Mouse (Mus musculus): ENCODE results near the gene Lats2. TPM values are rescaled to one million over a fixed set of nuclear protein-coding genes. Genes with fewer than 3 reads are reported as not detected.
A peak's percentile ranks its signal among the peaks of the same experiment; 100 is the strongest.

Gene Lats2
- 10.7 and 11.2 TPM in 2 replicates for polyA plus RNA-seq (2014; fragmentation: Nextera tagmentation; extraction: Ambion mirVana)

GRCm38 (mm10) chr14:57758237-57758636 is at the start of gene Lats2:
Gene Lats2, minus strand, starts transcription at chr14:57758388.
- Histone ChIP-seq H3K36me3 (ENCODE audit: control insufficient read depth, insufficient read depth, low read length) (no peaks in the 10 kb centered on the region), H3K4me1 (ENCODE audit: control insufficient read depth, insufficient read depth, low read length) (peaks cover 5% of the 10 kb centered on the region), H3K4me3 (ENCODE audit: low read depth, low read length) (no peak within 1 kb of the TSS), H3K4me2 (no peak within 1 kb of the TSS), H3K27me3 (ENCODE audit: control insufficient read depth, insufficient read depth, low read length) (no peaks in the 10 kb centered on the region), H3K9ac (ENCODE audit: low read length) (no peak within 1 kb of the TSS), H3K9me3 (ENCODE audit: control insufficient read depth, low read length) (no peaks in the 10 kb centered on the region), H3K27ac (ENCODE audit: low read depth, low read length) (no peak within 1 kb of the TSS)
- DNase-seq (ENCODE audit: low spot score, missing footprints) (no peak), ATAC-seq (ENCODE audit: low FRiP score) (no peak)
- 86% methylated on average over 4 of the region's 4 CpGs for WGBS

DNA sequence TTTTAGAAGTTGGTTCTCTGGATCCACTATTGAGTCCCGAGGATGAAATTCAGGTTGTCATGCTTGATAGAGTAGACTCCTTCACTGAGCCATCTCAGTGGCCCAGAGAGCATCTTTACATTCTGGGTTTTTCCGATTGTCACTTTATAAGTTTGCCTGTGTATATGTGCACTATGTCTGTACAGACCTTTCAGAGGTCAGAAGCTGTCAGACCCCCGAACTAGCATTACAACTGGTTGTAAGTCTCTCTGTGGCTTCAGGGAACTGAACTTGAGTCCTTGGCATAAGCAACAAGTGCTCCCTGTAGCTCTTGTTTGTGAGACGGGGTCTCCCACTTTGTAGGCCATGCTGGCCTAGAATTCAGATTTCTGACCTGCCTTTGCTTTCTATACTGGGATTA is 45.5 kb upstream of the Lats2 start:
- H3K27me3 ChIP-seq (ENCODE audit: control insufficient read depth, insufficient read depth, low read length), result no peaks in the 10 kb centered on the region
- no peak overlapping the region for H3K9ac ChIP-seq (ENCODE audit: low read length)
- H3K9me3 ChIP-seq (ENCODE audit: control insufficient read depth, low read length), result no peaks in the 10 kb centered on the region
- peaks cover 27% of the 10 kb centered on the region for H3K36me3 ChIP-seq (ENCODE audit: control insufficient read depth, insufficient read depth, low read length)
- DNase-seq (ENCODE audit: low spot score, missing footprints), result peak; percentile 80
- H3K4me1 ChIP-seq (ENCODE audit: control insufficient read depth, insufficient read depth, low read length), result peaks cover 15% of the 10 kb centered on the region
- 90% methylated on average over 4 of the region's 4 CpGs for WGBS
- ATAC-seq (ENCODE audit: low FRiP score), result no peak
- H3K4me3 ChIP-seq (ENCODE audit: low read depth, low read length), result no peak overlapping the region
- H3K27ac ChIP-seq (ENCODE audit: low read depth, low read length), result no peak overlapping the region
- no peak overlapping the region for H3K4me2 ChIP-seq

- no peaks in the 10 kb centered on the region for H3K27me3 ChIP-seq (ENCODE audit: control insufficient read depth, insufficient read depth, low read length)
- peak within 1 kb of the TSS; percentile 79 for H3K4me3 ChIP-seq (ENCODE audit: low read depth, low read length)
- DNase-seq (ENCODE audit: low spot score, missing footprints) (peak; percentile 100), ATAC-seq (ENCODE audit: low FRiP score) (peak; percentile 97)
- H3K9me3 ChIP-seq (ENCODE audit: control insufficient read depth, low read length), result no peaks in the 10 kb centered on the region
- peak within 1 kb of the TSS; percentile 48 for H3K27ac ChIP-seq (ENCODE audit: low read depth, low read length)
- WGBS, result under 1% methylated on average over 93 of the region's 99 CpGs
- peak within 1 kb of the TSS; percentile 59 for H3K4me2 ChIP-seq
- peaks cover 4% of the 10 kb centered on the region for H3K36me3 ChIP-seq (ENCODE audit: control insufficient read depth, insufficient read depth, low read length)
- H3K9ac ChIP-seq (ENCODE audit: low read length), result peak within 1 kb of the TSS; percentile 86
- H3K4me1 ChIP-seq (ENCODE audit: control insufficient read depth, insufficient read depth, low read length), result peaks cover 15% of the 10 kb centered on the region
Measured at GRCm38 (mm10) chr14:57797991-57798931, 40.1 kb upstream of the Lats2 start, which contains the start of gene Sap18. Gene Sap18, plus strand, starts transcription at chr14:57798180.

DNA sequence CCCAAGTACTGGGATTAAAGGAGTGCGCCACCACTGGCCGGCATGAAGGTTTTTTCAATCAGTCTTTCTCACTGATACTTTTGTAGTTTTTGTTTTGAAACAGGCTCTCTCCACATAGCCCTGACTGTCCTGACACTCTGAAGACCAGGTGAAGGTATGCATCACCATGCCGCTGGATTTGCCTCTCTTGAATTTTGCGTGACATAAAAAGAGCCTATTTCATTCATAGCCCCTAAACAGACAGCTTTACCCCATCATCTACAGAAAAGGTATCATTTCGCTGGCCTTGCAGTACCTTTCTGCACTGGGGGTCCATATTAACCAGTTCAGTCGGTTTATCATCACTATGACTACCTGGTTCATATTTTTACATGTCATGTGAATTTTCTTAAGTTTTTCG is 39.4 kb upstream of the Lats2 start:
- WGBS, result 11% methylated on average over 7 of the region's 7 CpGs
- H3K4me3 ChIP-seq (ENCODE audit: low read depth, low read length), result peak overlapping the region; percentile 79
- DNase-seq (ENCODE audit: low spot score, missing footprints), result no peak
- no peaks in the 10 kb centered on the region for H3K9me3 ChIP-seq (ENCODE audit: control insufficient read depth, low read length)
- H3K36me3 ChIP-seq (ENCODE audit: control insufficient read depth, insufficient read depth, low read length), result peaks cover 3% of the 10 kb centered on the region
- peak overlapping the region; percentile 86 for H3K9ac ChIP-seq (ENCODE audit: low read length)
- ATAC-seq (ENCODE audit: low FRiP score), result peak; percentile 60
- H3K4me2 ChIP-seq, result peak overlapping the region; percentile 54
- peaks cover 15% of the 10 kb centered on the region for H3K4me1 ChIP-seq (ENCODE audit: control insufficient read depth, insufficient read depth, low read length)
- no peak overlapping the region for H3K27ac ChIP-seq (ENCODE audit: low read depth, low read length)
- H3K27me3 ChIP-seq (ENCODE audit: control insufficient read depth, insufficient read depth, low read length), result no peaks in the 10 kb centered on the region

DNA sequence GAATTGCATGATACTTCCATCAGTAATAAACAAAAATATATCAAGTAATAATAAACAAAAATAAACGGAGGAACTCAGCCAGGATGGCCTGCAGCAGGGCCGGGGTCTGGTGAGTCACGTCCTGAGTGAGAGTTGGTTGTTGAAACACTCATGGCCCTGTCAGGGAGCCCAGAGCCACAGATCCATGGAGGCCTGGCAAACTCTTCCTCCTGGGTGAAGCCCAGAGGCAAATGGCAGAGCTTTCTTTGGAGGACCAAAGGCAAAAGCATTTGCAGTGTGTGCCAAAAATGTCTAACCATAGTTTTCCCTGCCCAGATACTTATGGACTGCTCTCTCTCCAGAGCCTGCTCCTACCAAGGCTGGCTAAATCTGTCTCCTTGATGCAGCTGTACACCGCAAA is 33.0 kb upstream of the Lats2 start:
- WGBS, result 76% methylated on average over 4 of the region's 4 CpGs
- no peaks in the 10 kb centered on the region for H3K27me3 ChIP-seq (ENCODE audit: control insufficient read depth, insufficient read depth, low read length)
- H3K4me1 ChIP-seq (ENCODE audit: control insufficient read depth, insufficient read depth, low read length), result no peaks in the 10 kb centered on the region
- DNase-seq (ENCODE audit: low spot score, missing footprints) (peak; percentile 14), ATAC-seq (ENCODE audit: low FRiP score) (no peak)
- no peak overlapping the region for H3K4me3 ChIP-seq (ENCODE audit: low read depth, low read length)
- no peaks in the 10 kb centered on the region for H3K9me3 ChIP-seq (ENCODE audit: control insufficient read depth, low read length)
- no peak overlapping the region for H3K4me2 ChIP-seq
- H3K27ac ChIP-seq (ENCODE audit: low read depth, low read length), result no peak overlapping the region
- H3K9ac ChIP-seq (ENCODE audit: low read length), result no peak overlapping the region
- H3K36me3 ChIP-seq (ENCODE audit: control insufficient read depth, insufficient read depth, low read length), result no peaks in the 10 kb centered on the region

GRCm38 (mm10) chr14:57789759-57790158 is 31.6 kb upstream of the Lats2 start:
- Histone ChIP-seq H3K4me1 (ENCODE audit: control insufficient read depth, insufficient read depth, low read length) (no peaks in the 10 kb centered on the region), H3K4me2 (no peak overlapping the region), H3K9ac (ENCODE audit: low read length) (no peak overlapping the region), H3K36me3 (ENCODE audit: control insufficient read depth, insufficient read depth, low read length) (no peaks in the 10 kb centered on the region), H3K27me3 (ENCODE audit: control insufficient read depth, insufficient read depth, low read length) (no peaks in the 10 kb centered on the region), H3K27ac (ENCODE audit: low read depth, low read length) (no peak overlapping the region), H3K4me3 (ENCODE audit: low read depth, low read length) (no peak overlapping the region), H3K9me3 (ENCODE audit: control insufficient read depth, low read length) (no peaks in the 10 kb centered on the region)
- DNase-seq (ENCODE audit: low spot score, missing footprints), result peak; percentile 72
- no peak for ATAC-seq (ENCODE audit: low FRiP score)
- 94% methylated on average over 9 of the region's 9 CpGs for WGBS

- H3K36me3 ChIP-seq (ENCODE audit: control insufficient read depth, insufficient read depth, low read length), result no peaks in the 10 kb centered on the region
- 84% methylated on average over 2 of the region's 2 CpGs for WGBS
- ATAC-seq (ENCODE audit: low FRiP score), result no peak
Measured at GRCm38 (mm10) chr14:57789311-57789710, 31.1 kb upstream of the Lats2 start.

GRCm38 (mm10) chr14:57787406-57787805 is 29.2 kb upstream of the Lats2 start:
- Histone ChIP-seq H3K9ac (ENCODE audit: low read length) (no peak overlapping the region), H3K27me3 (ENCODE audit: control insufficient read depth, insufficient read depth, low read length) (no peaks in the 10 kb centered on the region), H3K36me3 (ENCODE audit: control insufficient read depth, insufficient read depth, low read length) (no peaks in the 10 kb centered on the region), H3K9me3 (ENCODE audit: control insufficient read depth, low read length) (no peaks in the 10 kb centered on the region), H3K4me1 (ENCODE audit: control insufficient read depth, insufficient read depth, low read length) (no peaks in the 10 kb centered on the region), H3K4me2 (no peak overlapping the region), H3K4me3 (ENCODE audit: low read depth, low read length) (no peak overlapping the region), H3K27ac (ENCODE audit: low read depth, low read length) (no peak overlapping the region)
- DNase-seq (ENCODE audit: low spot score, missing footprints), result peak; percentile 21
- no peak for ATAC-seq (ENCODE audit: low FRiP score)
- WGBS, result 71% methylated on average over 4 of the region's 4 CpGs

More at GRCm38 (mm10) chr14:57789311-57789710, 31.1 kb upstream of the Lats2 start:
- Histone ChIP-seq H3K4me3 (ENCODE audit: low read depth, low read length) (no peak overlapping the region), H3K4me2 (no peak overlapping the region), H3K9me3 (ENCODE audit: control insufficient read depth, low read length) (no peaks in the 10 kb centered on the region), H3K4me1 (ENCODE audit: control insufficient read depth, insufficient read depth, low read length) (no peaks in the 10 kb centered on the region), H3K27me3 (ENCODE audit: control insufficient read depth, insufficient read depth, low read length) (no peaks in the 10 kb centered on the region), H3K27ac (ENCODE audit: low read depth, low read length) (no peak overlapping the region), H3K9ac (ENCODE audit: low read length) (no peak overlapping the region)
- DNase-seq (ENCODE audit: low spot score, missing footprints), result no peak

DNA sequence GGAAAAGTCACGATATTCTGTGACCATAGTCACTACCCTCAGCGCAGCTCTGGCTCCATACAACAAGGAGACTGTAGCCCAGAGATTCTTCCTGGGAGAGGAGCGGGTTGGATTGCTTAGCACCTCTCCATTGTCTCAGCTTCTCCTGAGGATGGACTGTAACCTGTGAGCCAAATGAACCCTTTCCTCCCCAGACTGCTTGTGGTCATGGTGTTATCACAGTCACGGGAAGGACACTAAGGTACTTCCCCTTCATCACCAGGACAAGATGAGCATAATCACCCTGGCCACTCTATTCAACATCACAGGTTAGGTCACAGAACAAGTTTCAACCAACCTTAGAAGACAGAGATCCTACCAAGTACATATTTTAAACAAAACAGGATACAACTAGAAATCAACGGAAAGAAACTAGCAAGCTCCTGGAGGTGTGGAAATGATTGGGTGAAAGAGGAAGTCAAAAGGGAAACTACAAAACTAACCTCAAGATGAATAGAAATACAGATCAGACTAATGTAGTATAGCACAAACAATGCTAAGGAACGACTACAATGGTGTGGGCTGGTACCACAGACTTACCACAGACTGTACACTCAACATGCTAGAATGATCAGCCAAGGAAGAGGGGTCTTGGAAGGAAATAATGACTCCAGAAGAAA is 14.1 kb upstream of the Lats2 start:
- Histone ChIP-seq H3K4me2 (no peak overlapping the region), H3K27me3 (ENCODE audit: control insufficient read depth, insufficient read depth, low read length) (no peaks in the 10 kb centered on the region), H3K9ac (ENCODE audit: low read length) (no peak overlapping the region), H3K4me3 (ENCODE audit: low read depth, low read length) (no peak overlapping the region), H3K36me3 (ENCODE audit: control insufficient read depth, insufficient read depth, low read length) (no peaks in the 10 kb centered on the region), H3K9me3 (ENCODE audit: control insufficient read depth, low read length) (no peaks in the 10 kb centered on the region), H3K4me1 (ENCODE audit: control insufficient read depth, insufficient read depth, low read length) (no peaks in the 10 kb centered on the region), H3K27ac (ENCODE audit: low read depth, low read length) (no peak overlapping the region)
- ATAC-seq (ENCODE audit: low FRiP score) (no peak), DNase-seq (ENCODE audit: low spot score, missing footprints) (no peak)
- 86% methylated on average over 6 of the region's 6 CpGs for WGBS
